Mouse (Mus musculus): ENCODE data around the gene Xrn2.
"Not testable (repeated sequence)": the region's sequence is repeated elsewhere in the genome, so short reads cannot be mapped to it uniquely, and the experiment has no call there.

Gene Xrn2

GRCm38 (mm10) chr2:147012623-147013184, at the start of gene Xrn2:
Gene Xrn2, plus strand, starts transcription at chr2:147012996.
- DNase-seq: peak; percentile 96 to 97

- DNase-seq: no peak
Measured at GRCm38 (mm10) chr2:146975024-146975423, 37.8 kb upstream of the Xrn2 start.

- no peak for DNase-seq
Measured at GRCm38 (mm10) chr2:146975453-146976028, 37.3 kb upstream of the Xrn2 start.

DNA sequence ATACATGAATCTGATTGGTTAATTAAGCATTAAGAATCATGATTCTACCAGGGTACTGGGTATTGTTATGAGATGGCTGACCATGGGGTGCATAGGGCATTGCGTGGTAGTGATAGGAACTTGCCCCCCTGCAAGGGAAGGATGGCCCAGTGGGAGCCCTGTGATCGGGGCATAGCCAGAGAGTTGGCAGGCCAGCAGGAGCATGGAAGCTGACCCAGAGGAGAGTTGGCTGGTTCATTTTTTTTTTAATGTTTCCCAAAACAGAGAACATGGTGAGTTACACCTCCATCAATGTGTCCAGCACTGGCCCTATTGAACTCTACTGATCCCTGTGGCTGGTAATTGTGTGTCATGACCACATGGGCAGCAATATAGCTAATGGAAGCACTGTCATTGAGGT, 30.0 kb upstream of the Xrn2 start:
- DNase-seq: no peak

- no peak for DNase-seq
Measured at GRCm38 (mm10) chr2:146984831-146985230, 28.0 kb upstream of the Xrn2 start.

- DNase-seq: no peak
Measured at GRCm38 (mm10) chr2:146985807-146986206, 27.0 kb upstream of the Xrn2 start.

GRCm38 (mm10) chr2:146986429-146986828, 26.4 kb upstream of the Xrn2 start:
- no peak for DNase-seq

- no peak for DNase-seq
Measured at GRCm38 (mm10) chr2:147007265-147007664, 5.5 kb upstream of the Xrn2 start.

DNA sequence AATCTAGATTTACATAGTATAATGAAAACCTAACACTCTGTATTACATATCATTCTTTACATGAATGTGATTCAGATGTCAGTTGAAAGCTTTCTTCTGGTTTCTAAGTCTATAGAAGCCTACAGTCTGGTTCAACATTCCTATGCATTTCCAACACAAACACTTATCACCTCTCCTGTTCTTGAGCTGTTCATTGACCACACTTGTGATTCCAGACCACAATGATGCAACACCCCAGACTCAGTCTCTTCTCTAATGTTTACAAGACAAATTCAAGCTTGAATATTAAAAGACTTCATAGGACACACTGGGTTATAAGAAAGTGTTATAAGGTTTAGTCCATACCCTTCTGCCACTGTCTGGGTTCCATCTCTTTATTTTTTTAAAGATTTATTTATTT, 3.7 kb upstream of the Xrn2 start:
- no peak for DNase-seq

- no peak for DNase-seq
Measured at GRCm38 (mm10) chr2:147010141-147010540, 2.7 kb upstream of the Xrn2 start.

DNA sequence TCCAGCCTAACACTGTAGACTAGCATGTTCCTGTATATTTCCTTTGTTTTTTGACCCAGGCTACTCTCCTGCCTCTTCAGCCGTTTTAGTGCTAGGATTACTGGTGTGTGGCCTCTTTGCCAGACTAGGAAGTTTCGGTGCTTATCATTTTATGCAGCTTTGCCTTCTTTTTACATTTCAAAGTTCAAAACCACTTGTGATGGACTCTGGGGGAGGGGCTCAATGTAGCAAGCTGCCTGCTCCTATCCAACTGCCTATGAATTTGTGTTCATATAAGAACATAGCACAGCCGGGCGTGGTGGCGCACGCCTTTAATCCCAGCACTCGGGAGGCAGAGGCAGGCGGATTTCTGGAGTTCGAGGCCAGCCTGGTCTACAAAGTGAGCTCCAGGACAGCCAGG, 1.8 kb upstream of the Xrn2 start:
- DNase-seq: no peak

GRCm38 (mm10) chr2:147011474-147012140, 1.2 kb upstream of the Xrn2 start:
- no peak for DNase-seq

- no peak for DNase-seq
Measured at GRCm38 (mm10) chr2:147012141-147012622, 614 bp upstream of the Xrn2 start.

DNA sequence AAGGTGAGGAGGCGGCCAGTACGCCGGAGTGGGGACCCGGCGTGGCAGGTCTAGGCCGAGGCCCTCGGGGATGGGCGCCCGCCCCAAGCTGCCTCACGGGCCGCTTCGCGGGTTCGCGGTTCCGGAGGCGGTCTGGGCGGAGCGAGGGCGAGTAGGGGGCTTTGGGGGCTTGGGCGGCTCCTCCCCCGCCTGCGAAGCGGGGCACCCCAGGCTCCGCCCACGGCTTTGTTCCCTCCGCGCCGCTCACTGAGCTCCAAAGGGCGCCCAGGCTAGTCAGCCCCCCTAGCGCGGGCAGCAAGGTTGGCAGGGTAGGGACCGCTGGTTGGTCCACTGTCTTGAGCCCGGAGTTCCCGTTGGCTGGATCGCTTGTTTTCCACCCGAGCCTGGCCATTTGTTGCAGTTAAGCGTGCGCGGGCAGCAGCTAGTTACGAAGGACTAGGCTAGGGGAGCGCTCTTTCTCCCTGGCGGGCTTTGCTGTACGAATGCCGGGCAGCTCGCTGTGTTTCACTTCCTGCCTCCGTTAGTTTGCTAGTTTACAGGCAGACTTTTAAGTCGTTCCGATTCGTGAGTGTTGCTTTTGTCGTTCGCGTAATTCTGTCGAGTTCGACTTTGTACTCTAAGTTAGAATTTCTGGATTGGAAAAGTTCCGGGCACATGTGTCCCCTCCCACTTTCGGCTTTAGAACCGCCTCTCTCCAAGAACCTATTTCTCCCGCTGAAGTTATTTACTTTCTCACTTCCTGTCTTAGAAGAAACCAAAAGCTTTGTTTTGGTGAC, 586 bp downstream of the Xrn2 start:
- peak; percentile 55 to 57 for DNase-seq

GRCm38 (mm10) chr2:147014101-147014886, 1.5 kb downstream of the Xrn2 start:
- no peak for DNase-seq

DNA sequence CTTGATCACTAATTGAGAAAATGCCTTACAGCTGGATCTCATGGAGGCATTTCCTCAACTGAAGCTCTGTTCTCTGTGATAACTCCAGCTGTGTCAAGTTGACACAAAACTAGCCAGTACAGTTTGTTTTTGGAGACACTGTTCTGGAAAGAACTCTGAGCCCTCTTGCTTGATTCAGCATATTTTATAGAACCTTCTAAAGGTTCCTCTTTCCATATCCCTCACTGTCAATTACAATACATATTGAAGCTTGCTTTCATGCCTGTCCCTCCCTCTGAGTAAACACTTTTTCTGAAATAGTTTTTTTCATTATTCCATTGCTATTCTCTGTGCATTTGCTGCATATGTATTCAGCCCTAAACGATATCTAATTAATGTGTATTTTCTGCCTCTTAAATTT, 9.2 kb downstream of the Xrn2 start:
- not testable (repeated sequence) for DNase-seq

DNA sequence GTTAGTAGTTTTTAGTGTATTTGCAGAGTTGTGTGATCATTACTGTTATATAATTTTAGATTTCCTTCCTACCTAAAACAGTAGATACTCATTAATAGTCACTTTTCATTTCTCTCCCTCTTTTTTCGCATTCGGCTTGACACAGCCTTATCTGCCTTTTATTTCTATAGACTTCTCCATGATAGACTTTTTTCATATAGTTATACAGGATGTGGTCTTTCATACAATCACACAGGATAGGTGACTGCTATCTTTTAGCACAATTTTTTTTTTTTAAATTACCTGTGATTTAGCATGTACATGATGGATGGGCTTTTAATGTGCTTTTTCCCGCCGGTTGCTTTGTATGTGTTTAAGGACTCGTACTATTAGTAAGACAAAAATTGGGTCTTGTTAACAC, 10.3 kb downstream of the Xrn2 start:
- no peak for DNase-seq

- no peak for DNase-seq
Measured at GRCm38 (mm10) chr2:147023560-147023959, 10.8 kb downstream of the Xrn2 start.

GRCm38 (mm10) chr2:147033065-147033464, 20.3 kb downstream of the Xrn2 start:
- DNase-seq: no peak

- DNase-seq: no peak
Measured at GRCm38 (mm10) chr2:147035864-147036263, 23.1 kb downstream of the Xrn2 start.

GRCm38 (mm10) chr2:147047051-147047450, 34.3 kb downstream of the Xrn2 start:
- DNase-seq: no peak

DNA sequence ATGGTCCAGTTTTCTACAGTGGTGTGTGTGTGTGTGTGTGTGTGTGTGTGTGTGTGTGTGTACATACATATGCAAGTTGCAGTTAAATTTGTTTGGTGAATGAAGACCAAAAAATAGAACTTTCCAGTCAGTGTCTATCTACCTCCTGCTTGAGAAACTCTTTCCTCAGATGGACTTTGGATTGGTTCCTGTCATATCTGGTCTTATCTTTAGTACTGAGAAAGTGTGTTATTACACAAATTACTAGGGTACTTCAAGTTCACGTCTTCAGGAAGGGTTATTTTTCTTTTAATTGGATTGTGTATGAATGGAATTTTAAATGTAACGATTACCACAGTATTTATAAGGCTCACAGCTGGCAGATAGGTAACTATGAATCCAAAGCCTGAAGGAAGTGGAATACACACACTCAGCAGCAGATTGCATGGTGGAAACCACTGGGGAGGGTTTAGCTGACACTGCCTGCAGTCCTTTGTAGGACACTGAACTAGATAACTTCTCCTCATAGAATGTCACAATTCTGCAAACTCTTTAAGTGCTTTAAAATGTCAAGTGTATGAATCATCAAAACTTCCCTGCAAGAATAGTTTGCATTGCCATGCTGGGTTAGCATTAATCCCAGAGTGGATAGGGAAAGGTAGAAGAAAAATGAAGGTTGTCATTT, 40.6 kb downstream of the Xrn2 start:
- DNase-seq: no peak
